Mouse (Mus musculus): ENCODE data around the gene Tmem26. TPM values are rescaled to one million over a fixed set of nuclear protein-coding genes. Genes with fewer than 3 reads are reported as not detected.

Tmem26 gene
- polyA plus RNA-seq, 1 experiment, result 2.1 TPM

DNA sequence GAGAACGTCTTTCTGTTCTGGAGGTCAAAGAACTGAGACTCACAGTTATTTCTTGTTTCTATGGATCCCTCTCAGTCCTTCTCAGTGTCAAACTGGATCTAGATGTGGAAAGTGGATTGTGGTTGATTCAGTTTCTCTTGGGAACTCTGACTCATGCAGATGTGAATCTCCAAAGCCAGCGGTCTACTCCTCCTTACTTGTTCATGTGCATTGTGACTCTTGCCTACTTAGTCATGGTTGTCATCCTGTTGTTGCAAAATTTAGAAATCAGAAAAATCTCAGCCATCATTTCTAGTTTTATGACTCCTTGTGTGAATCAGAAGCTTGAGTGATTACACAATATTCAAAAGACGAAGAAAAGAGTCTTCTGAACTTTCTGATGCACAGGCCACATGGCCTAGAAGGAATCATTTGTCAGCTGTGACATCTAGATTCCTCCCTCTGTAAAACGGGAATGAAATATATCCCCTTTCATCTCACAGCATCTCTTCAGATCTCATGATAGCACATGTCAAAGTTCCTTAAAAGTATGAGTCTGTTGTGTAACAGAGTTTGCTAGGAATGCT lies 17.9 kb upstream of the Tmem26 start:
- TF ChIP-seq POLR2A (IDR thresholded peaks at IDR 0.05; ENCODE audit: borderline replicate concordance, control insufficient read depth, low read depth, low read length) (no peak), CTCF (IDR thresholded peaks at IDR 0.05; ENCODE audit: control insufficient read depth, insufficient read depth, low read length) (no peak)
- 79% methylated on average over 4 of the region's 4 CpGs for WGBS
- no peaks in the 10 kb centered on the region for H3K4me1 ChIP-seq (ENCODE audit: control insufficient read depth, insufficient read depth, low read length)
- H3K4me3 ChIP-seq (replicated peaks; ENCODE audit: control insufficient read depth, low read depth, low read length), result no peak overlapping the region
- H3K27ac ChIP-seq (ENCODE audit: control insufficient read depth, insufficient read depth, low read depth, low read length, poor library complexity), result no peak overlapping the region

DNA sequence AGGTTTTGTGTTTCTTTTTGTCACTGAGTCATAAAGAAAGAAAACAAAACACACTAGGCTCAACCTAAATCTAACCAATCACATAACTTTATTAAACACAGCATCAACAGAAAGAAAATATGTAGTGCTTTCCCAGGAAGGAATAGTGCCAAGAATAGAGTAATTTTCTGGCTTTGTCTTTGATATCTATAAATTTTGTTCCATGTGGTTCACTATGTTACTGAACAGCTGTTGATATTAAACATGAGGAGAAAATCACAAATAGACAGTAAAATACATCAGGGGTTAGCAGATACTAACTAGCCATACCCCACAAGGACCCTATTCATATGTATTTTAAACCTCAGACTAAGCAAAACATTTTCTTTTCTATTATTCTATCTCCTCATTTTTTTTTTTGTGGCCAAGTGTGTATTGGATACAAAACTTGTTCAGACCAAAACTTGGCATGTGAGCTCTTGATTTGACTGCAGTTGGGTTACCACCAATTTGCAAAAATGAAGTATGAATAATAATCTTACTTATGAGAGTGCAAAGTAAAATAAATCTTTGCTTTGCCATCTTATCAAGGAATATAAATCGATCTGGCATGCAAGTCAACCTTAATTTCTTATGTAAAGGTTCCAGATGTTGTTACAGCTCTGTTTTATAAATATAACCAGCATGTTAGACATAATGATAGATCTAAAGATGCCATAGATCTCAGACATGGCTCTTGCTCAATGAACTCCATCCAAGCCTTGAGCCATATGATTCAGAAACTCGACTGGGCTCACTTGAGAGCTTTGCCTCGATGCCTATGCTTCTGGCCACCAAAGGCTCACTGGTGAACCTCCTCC lies 16.2 kb upstream of the Tmem26 start:
- Histone ChIP-seq H3K4me3 (replicated peaks; ENCODE audit: control insufficient read depth, low read depth, low read length) (no peak overlapping the region), H3K4me1 (ENCODE audit: control insufficient read depth, insufficient read depth, low read length) (no peaks in the 10 kb centered on the region), H3K27ac (ENCODE audit: control insufficient read depth, insufficient read depth, low read depth, low read length, poor library complexity) (no peak overlapping the region)
- WGBS, result 67% methylated on average over 3 of the region's 3 CpGs
- TF ChIP-seq POLR2A (IDR thresholded peaks at IDR 0.05; ENCODE audit: borderline replicate concordance, control insufficient read depth, low read depth, low read length), result no peak
- TF ChIP-seq CTCF (IDR thresholded peaks at IDR 0.05; ENCODE audit: control insufficient read depth, insufficient read depth, low read length), result no peak

DNA sequence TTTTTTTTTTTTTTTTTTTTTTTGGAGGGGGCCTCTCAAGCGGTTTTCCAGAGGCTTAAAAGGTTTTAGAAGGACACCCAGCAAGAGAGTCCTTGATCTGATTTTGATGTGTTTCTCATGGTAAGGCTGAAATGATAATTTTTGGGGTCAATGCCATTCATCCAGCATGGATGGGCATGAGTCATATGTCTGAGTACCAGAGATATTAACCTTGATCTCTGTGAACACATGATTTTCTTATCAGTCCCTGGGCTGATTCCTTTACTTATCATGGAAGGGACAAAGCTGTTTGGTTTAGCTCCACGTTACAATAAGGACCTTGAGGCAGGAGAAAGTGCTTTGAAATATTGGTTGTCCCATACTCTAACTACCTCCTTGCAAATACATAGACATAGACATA lies 10.5 kb upstream of the Tmem26 start:
- no peak overlapping the region for H3K4me3 ChIP-seq (replicated peaks; ENCODE audit: control insufficient read depth, low read depth, low read length)
- no peak overlapping the region for H3K27ac ChIP-seq (ENCODE audit: control insufficient read depth, insufficient read depth, low read depth, low read length, poor library complexity)
- TF ChIP-seq POLR2A (IDR thresholded peaks at IDR 0.05; ENCODE audit: borderline replicate concordance, control insufficient read depth, low read depth, low read length) (no peak), CTCF (IDR thresholded peaks at IDR 0.05; ENCODE audit: control insufficient read depth, insufficient read depth, low read length) (no peak)
- WGBS, result 79% methylated on average over 2 of the region's 2 CpGs
- no peaks in the 10 kb centered on the region for H3K4me1 ChIP-seq (ENCODE audit: control insufficient read depth, insufficient read depth, low read length)

DNA sequence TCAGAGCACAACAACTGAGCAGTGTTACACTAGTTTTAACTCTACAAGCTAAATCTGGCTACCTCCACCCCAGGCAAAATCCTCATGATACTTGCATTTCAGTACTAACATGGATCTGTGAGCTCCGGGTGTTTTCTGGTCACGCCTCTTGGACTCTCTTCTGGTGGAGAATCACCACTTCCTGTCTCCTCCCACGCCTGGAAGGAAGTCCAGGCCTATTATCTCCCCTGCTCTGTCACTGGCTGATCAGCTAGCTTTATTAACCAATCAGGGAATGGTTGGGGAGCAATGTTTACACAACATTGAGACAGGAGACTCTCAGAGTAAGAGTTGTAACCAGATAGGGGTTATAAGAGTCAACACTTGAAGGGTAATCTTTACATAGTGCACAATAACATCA lies 9.1 kb upstream of the Tmem26 start:
- H3K4me1 ChIP-seq (ENCODE audit: control insufficient read depth, insufficient read depth, low read length), result no peaks in the 10 kb centered on the region
- 54% methylated on average over 3 of the region's 3 CpGs for WGBS
- TF ChIP-seq POLR2A (IDR thresholded peaks at IDR 0.05; ENCODE audit: borderline replicate concordance, control insufficient read depth, low read depth, low read length) (no peak), CTCF (IDR thresholded peaks at IDR 0.05; ENCODE audit: control insufficient read depth, insufficient read depth, low read length) (no peak)
- H3K27ac ChIP-seq (ENCODE audit: control insufficient read depth, insufficient read depth, low read depth, low read length, poor library complexity), result no peak overlapping the region
- H3K4me3 ChIP-seq (replicated peaks; ENCODE audit: control insufficient read depth, low read depth, low read length), result no peak overlapping the region

DNA sequence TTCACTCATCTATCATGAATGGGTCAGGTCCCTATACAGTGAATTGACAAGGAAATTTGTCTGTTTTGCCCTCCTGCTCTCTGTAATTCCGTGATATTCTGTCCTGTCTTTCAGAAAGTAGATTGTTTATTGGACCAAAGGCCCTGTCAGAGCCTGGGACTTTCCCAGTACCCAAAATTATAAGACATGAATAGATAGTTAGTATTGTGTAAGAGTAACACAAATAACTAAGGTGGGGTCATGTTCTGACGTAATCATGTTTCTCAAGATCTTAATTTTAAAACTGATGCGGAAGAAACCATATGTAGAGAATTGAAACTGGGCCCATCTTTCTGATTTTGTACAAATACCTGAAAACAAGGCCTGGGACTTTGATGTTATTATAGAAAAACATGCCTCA lies 8.1 kb upstream of the Tmem26 start:
- H3K4me3 ChIP-seq (replicated peaks; ENCODE audit: control insufficient read depth, low read depth, low read length), result no peak overlapping the region
- no peaks in the 10 kb centered on the region for H3K4me1 ChIP-seq (ENCODE audit: control insufficient read depth, insufficient read depth, low read length)
- WGBS, result 71% methylated on average over 3 of the region's 3 CpGs
- TF ChIP-seq CTCF (IDR thresholded peaks at IDR 0.05; ENCODE audit: control insufficient read depth, insufficient read depth, low read length) (no peak), POLR2A (IDR thresholded peaks at IDR 0.05; ENCODE audit: borderline replicate concordance, control insufficient read depth, low read depth, low read length) (no peak)
- no peak overlapping the region for H3K27ac ChIP-seq (ENCODE audit: control insufficient read depth, insufficient read depth, low read depth, low read length, poor library complexity)

DNA sequence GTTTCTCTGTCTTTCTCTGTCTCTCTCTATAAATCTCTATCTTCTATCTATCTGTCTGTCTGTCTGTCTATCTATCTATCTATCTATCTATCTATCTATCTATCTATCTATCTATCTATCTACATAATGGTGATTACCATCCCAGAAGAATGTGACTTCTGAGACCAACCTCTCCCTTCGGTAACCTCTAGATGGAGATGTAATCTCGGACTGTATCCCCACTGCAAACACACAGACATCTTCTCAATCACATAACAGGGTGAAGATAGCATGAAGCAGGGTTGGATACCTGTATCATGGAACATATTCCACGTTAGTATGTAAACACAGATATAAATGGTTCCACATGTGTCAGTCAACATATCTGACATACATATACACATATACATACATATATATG lies 5.1 kb upstream of the Tmem26 start:
- no peak overlapping the region for H3K27ac ChIP-seq (ENCODE audit: control insufficient read depth, insufficient read depth, low read depth, low read length, poor library complexity)
- no peaks in the 10 kb centered on the region; the same call in 1 of the 2 replicates for H3K4me1 ChIP-seq (ENCODE audit: control insufficient read depth, insufficient read depth, low read length)
- 76% methylated on average over 3 of the region's 3 CpGs for WGBS
- TF ChIP-seq POLR2A (IDR thresholded peaks at IDR 0.05; ENCODE audit: borderline replicate concordance, control insufficient read depth, low read depth, low read length) (no peak), CTCF (IDR thresholded peaks at IDR 0.05; ENCODE audit: control insufficient read depth, insufficient read depth, low read length) (no peak)
- H3K4me3 ChIP-seq (replicated peaks; ENCODE audit: control insufficient read depth, low read depth, low read length), result no peak overlapping the region

DNA sequence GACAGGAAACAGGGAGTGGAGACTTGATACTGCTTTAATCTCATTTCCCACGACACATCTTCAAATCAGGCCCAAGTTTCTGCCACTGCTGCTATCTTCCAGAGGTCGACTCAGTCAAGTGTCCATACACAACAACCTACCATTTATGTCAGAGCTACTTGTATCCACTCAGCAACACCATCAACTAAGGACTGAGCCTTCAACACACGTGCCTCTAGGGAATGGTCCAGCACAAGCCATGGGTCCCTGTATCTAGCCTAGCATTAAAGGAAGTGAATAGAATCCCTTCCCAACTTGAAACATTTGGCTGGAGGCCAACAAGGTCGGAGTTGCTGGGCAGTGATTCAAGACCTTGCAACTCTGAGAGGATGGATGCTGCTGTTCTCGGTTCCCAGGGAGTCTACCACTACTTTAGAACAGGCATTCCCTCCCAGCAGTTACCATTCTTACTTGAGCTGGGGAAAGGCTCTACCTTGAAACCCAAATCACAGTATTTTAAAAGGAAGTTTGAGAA lies 2.5 kb upstream of the Tmem26 start:
- TF ChIP-seq CTCF (IDR thresholded peaks at IDR 0.05; ENCODE audit: control insufficient read depth, insufficient read depth, low read length), result no peak
- TF ChIP-seq POLR2A (IDR thresholded peaks at IDR 0.05; ENCODE audit: borderline replicate concordance, control insufficient read depth, low read depth, low read length), result no peak
- H3K27ac ChIP-seq (ENCODE audit: control insufficient read depth, insufficient read depth, low read depth, low read length, poor library complexity), result no peak overlapping the region
- 61% methylated on average over 5 of the region's 5 CpGs for whole genome bisulfite sequencing
- no peaks in the 10 kb centered on the region; the same call in 1 of the 2 replicates for H3K4me1 ChIP-seq (ENCODE audit: control insufficient read depth, insufficient read depth, low read length)
- H3K4me3 ChIP-seq (replicated peaks; ENCODE audit: control insufficient read depth, low read depth, low read length), result no peak overlapping the region

DNA sequence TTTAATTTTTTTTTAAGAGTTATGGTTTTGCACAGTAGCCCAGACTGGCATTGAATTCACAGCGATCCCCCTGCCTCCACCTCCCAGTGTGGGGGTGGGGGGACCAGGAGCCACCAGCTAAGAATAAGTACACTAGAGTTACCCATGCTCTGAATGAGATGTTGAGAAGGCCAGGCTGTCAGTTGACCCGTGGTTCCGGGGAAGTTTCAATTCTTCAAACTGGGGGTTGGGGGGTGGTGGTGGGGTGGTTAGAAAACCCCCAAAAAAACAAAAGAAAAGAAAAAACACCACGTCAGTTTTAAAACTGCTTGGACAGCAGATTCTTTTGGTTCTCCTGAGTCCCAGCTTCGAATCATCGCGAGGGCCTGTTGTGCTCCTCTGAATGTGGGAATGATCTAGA lies 431 bp upstream of the Tmem26 start:
- no peak for TF ChIP-seq CTCF (IDR thresholded peaks at IDR 0.05; ENCODE audit: control insufficient read depth, insufficient read depth, low read length)
- TF ChIP-seq POLR2A (IDR thresholded peaks at IDR 0.05; ENCODE audit: borderline replicate concordance, control insufficient read depth, low read depth, low read length), result no peak
- peak overlapping the region; percentile 65 for H3K27ac ChIP-seq (ENCODE audit: control insufficient read depth, insufficient read depth, low read depth, low read length, poor library complexity)
- no peak overlapping the region for H3K4me3 ChIP-seq (replicated peaks; ENCODE audit: control insufficient read depth, low read depth, low read length)
- 48% methylated on average over 7 of the region's 7 CpGs for WGBS
- H3K4me1 ChIP-seq (ENCODE audit: control insufficient read depth, insufficient read depth, low read length), result no peaks in the 10 kb centered on the region; the same call in 1 of the 2 replicates
